Mouse (Mus musculus) left cerebral cortex, adult 6 months (tissue): ENCODE data around the gene Pmvk. TPM values are rescaled to one million over a fixed set of nuclear protein-coding genes. Genes with fewer than 3 reads are reported as not detected.

Source experiments
- long read RNA-seq, 2 experiments: library from polyadenylated mRNA; unstranded; transcript quantifications; one replicate each; pipeline ENCODE4 v2.0.0; 2019 to 2020
- polyA plus RNA-seq: library from polyadenylated mRNA; unstranded; fragments of <200 nt; fragmentation: Nextera tagmentation; gene quantifications from 2 replicates; pipeline ENCODE4 v1.2.3, GENCODE M21; 2021

Gene Pmvk
- polyA plus RNA-seq, result 66.6 and 78.2 TPM in 2 replicates
- long read RNA-seq, experiment 1, transcript Pmvk-201 (5 exons, 1,194 nt), result major isoform, 49 of 55 reads
- long read RNA-seq, experiment 1, partial matches to known transcripts, result 3 of 55 reads
- long read RNA-seq, experiment 1, other reads (novel, unspliced or antisense), result 3 of 55 reads
- long read RNA-seq, experiment 2, transcript Pmvk-201 (5 exons, 1,194 nt), result major isoform, 77 of 88 reads
- long read RNA-seq, experiment 2, partial matches to known transcripts, result 7 of 88 reads
- long read RNA-seq, experiment 2, other reads (novel, unspliced or antisense), result 4 of 88 reads

GRCm38 (mm10) chr3:89454401-89455177 lies at the start of gene Pmvk:
Gene Pmvk, plus strand, starts transcription at chr3:89454541.

GRCm38 (mm10) chr3:89411490-89412393 lies 42.6 kb upstream of the Pmvk start, which contains the start of gene Flad1:
Gene Flad1, minus strand, starts transcription at chr3:89411870.

DNA sequence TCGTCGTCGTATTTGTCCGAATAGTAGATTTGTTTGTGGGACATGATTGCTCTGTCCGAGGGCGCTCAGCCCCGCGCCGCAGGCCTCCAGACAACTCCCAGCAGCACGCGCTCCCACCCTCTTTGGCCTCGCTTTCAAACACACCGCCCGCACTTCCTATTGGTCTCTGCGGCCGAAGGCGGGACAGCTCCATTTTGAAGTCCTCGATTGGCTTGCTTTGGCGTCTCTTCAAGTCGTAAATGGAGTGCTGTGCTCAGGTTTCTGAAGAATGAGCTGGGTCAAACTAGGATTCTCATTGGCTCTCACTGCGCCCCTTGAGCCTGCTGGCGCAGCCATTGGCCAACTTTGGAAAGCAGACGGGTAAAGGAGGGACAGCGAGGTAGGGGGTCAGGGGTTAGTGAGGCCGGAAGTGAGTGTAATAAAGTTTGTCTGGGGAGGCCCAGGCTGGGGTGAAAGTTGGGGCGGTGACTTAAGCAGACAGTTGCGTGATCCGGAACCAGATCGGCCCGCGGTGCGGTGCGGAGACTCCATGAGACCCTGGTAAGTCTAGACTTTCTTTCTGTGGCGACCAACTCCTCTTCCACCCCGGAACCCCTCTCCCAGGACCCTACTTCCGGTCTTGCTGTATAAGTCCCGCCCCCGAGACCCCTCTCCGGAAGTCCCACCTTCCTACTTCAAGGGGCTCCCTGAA lies 36.0 kb upstream of the Pmvk start, which contains the start of the genes Cks1b and Shc1:
Gene Cks1b, minus strand, starts transcription at position 214 of the 691 bp plus-strand sequence.
Gene Shc1, plus strand, starts transcription at position 274 of the 691 bp plus-strand sequence.

DNA sequence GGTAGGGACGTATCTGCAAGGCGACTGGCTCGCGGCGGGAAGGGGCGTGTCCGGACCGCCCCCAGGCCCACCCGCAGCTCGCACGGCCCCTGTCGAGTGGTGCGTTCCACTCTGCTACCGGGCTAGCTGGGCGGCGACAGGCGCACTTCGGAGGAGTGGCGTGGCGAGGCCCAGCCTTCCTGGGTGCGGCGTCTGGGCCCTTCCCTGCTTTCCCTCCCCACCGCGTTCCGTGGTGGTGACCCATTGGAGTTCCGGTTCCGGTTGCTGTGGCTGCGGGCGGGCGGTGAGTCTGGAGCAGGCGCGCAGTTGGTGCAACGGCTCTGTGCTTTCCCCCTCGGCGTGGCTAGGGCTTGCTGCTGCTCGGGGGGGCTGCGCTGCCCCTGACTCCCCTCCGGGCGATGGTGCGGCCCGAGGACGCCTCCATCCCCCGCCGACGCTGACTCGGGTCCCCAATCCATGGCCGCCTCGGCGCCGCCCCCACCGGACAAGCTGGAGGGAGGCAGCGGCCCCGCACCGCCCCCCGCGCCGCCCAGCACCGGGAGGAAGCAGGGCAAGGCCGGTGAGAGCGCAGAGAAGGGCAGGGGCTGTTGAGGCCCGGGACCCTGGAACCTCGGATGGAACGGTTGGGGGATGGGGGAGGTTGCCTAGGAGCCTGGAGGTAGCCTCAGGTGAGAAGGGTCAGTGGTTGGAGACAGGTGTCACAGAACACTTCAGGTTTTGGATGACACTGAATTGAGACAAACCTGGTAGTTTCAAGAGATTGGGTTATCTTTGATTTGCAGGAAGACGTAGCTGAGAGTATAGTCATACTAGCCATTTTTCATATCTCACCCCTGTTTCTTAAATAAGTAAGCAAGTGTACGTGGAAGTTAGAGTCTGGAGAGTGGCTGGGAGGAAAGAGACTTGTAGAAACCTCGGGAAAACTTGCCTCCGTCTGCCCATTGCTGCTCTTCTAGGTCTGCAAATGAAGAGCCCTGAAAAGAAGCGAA lies 23.9 kb upstream of the Pmvk start, which contains the start of gene Pygo2:
Gene Pygo2, plus strand, starts transcription at position 44 of the 989 bp plus-strand sequence.

GRCm38 (mm10) chr3:89436176-89437113 lies 17.9 kb upstream of the Pmvk start, which contains the start of gene Pbxip1:
Gene Pbxip1, plus strand, starts transcription at chr3:89436706.

Other genes starting within 250 kb of the Pmvk start
- 8.3 and 12.0 TPM in 2 replicates for gene Thbs3, start 239.4 kb upstream of the Pmvk start, polyA plus RNA-seq
- 121 and 135 TPM in 2 replicates for gene Mtx1, start 227.5 kb upstream of the Pmvk start, polyA plus RNA-seq
- 0.20 and 0.34 TPM in 2 replicates for gene Muc1, start 225.5 kb upstream of the Pmvk start, polyA plus RNA-seq
- gene Krtcap2, start 208.6 kb upstream of the Pmvk start, polyA plus RNA-seq, result 209 and 223 TPM in 2 replicates
- gene Trim46, start 208.2 kb upstream of the Pmvk start, polyA plus RNA-seq, result 23.1 and 27.4 TPM in 2 replicates
- 276 and 277 TPM in 2 replicates for gene Dpm3, start 195.2 kb upstream of the Pmvk start, polyA plus RNA-seq
- 48.6 and 65.6 TPM in 2 replicates for gene Slc50a1, start 184.0 kb upstream of the Pmvk start, polyA plus RNA-seq
- 11.1 and 12.0 TPM in 2 replicates for gene Efna1, start 173.4 kb upstream of the Pmvk start, polyA plus RNA-seq
- gene Efna3, start 131.6 kb upstream of the Pmvk start, polyA plus RNA-seq, result 5.6 and 31.3 TPM in 2 replicates
- gene Efna4, start 116.5 kb upstream of the Pmvk start, polyA plus RNA-seq, result 0.30 and 0.44 TPM in 2 replicates
- gene Adam15, start 104.5 kb upstream of the Pmvk start, polyA plus RNA-seq, result 21.3 and 43.1 TPM in 2 replicates
- gene Dcst2, start 92.6 kb upstream of the Pmvk start, polyA plus RNA-seq, result not detected in 2 replicates
- 1.9 and 2.3 TPM in 2 replicates for gene Dcst1, start 89.3 kb upstream of the Pmvk start, polyA plus RNA-seq
- gene Zbtb7b, start 59.8 kb upstream of the Pmvk start, polyA plus RNA-seq, result 0.49 and 1.2 TPM in 2 replicates
- not detected in 2 replicates for gene Lenep, start 51.7 kb upstream of the Pmvk start, polyA plus RNA-seq
- gene Flad1, start 42.7 kb upstream of the Pmvk start, polyA plus RNA-seq, result 22.6 and 32.3 TPM in 2 replicates
- 8.9 and 10.6 TPM in 2 replicates for gene Cks1b, start 36.2 kb upstream of the Pmvk start, polyA plus RNA-seq
- 4.1 and 4.9 TPM in 2 replicates for gene Shc1, start 36.1 kb upstream of the Pmvk start, polyA plus RNA-seq
- 5.5 and 11.4 TPM in 2 replicates for gene Pygo2, start 24.3 kb upstream of the Pmvk start, polyA plus RNA-seq
- 15.4 and 16.1 TPM in 2 replicates for gene Pbxip1, start 17.8 kb upstream of the Pmvk start, polyA plus RNA-seq
- 2.5 and 4.1 TPM in 2 replicates for gene Kcnn3, start 65.6 kb downstream of the Pmvk start, polyA plus RNA-seq